Mouse (Mus musculus) heart, adult 2 months (tissue): ENCODE results near the gene Sobp. TPM values are rescaled to one million over a fixed set of nuclear protein-coding genes. Genes with fewer than 3 reads are reported as not detected.

Experiments used
- DNase-seq, 2 experiments: peaks; one replicate each; pipeline ENCODE4 v3.0.0; 2021
- H3K27ac ChIP-seq: fragments of 200-600 bp; 2 replicates; pipeline ENCODE4 v1.8.1; 2022
- H3K27me3 ChIP-seq: fragments of 200-500 bp; 2 replicates; pipeline ENCODE4 v1.6.1; 2012; ENCODE audit warnings: mild to moderate bottlenecking, low read length, inconsistent platforms, mixed read lengths; ENCODE audit not compliant: control insufficient read depth, insufficient read depth
- H3K36me3 ChIP-seq: fragments of 200-500 bp; 2 replicates; pipeline ENCODE4 v1.6.1; 2012; ENCODE audit warnings: low read length, inconsistent platforms; ENCODE audit not compliant: control insufficient read depth, insufficient read depth
- H3K4me1 ChIP-seq: fragments of 200-500 bp; 2 replicates; pipeline ENCODE4 v1.6.1; 2011; ENCODE audit warnings: low read length; ENCODE audit not compliant: control insufficient read depth, insufficient read depth
- H3K4me3 ChIP-seq: fragments of 200-600 bp; 2 replicates; pipeline ENCODE4 v1.8.1; 2022
- H3K79me2 ChIP-seq: fragments of 200-500 bp; replicated peaks from 2 replicates; pipeline ENCODE4 v1.6.1; 2012; ENCODE audit warnings: mild to moderate bottlenecking, inconsistent platforms, low read length, moderate library complexity, mixed read lengths; ENCODE audit not compliant: control insufficient read depth, insufficient read depth
- H3K9ac ChIP-seq: fragments of 200-500 bp; 2 replicates; pipeline ENCODE4 v1.6.1; 2012; ENCODE audit warnings: low read depth, mild to moderate bottlenecking, control low read depth, inconsistent platforms, low read length, mixed read lengths
- CTCF ChIP-seq: fragments of 200-600 bp; IDR thresholded peaks from 2 replicates; pipeline ENCODE4 v1.8.1; 2022; ENCODE audit warnings: antibody characterized with exemption, mild to moderate bottlenecking, moderate library complexity
- EP300 ChIP-seq: fragments of 200-500 bp; IDR thresholded peaks from 2 replicates; pipeline ENCODE4 v1.6.1; 2011; ENCODE audit warnings: low read depth, low read length, control low read depth; ENCODE audit not compliant: insufficient read depth
- POLR2A ChIP-seq: fragments of 200-500 bp; IDR thresholded peaks from 2 replicates; pipeline ENCODE4 v1.6.1; 2011; ENCODE audit warnings: mild to moderate bottlenecking, low read depth, low read length, control low read depth; ENCODE audit not compliant: insufficient read depth
- WGBS: fragments of 180-500 bp; shearing (Covaris S2); methylation state at CpG from one replicate; pipeline ENCODE4 v1.1.7; 2018; 5-methylcytosine and 5-hydroxymethylcytosine counted together
- intact Hi-C: fragments of 180-260 bp; cut with DNase I; formaldehyde crosslinking; loops from one replicate; pipeline ENCODE4 v1.15.1; 2025
- polyA plus RNA-seq: library from polyadenylated mRNA; depleted of rRNA; stranded (reverse); fragments of >200 nt; gene quantifications from 2 replicates; pipeline ENCODE4 v1.2.3, GENCODE M21; 2012; rRNA removed
- total RNA-seq, 2 experiments: library from RNA; stranded (reverse); gene quantifications; 2 replicates each; pipeline ENCODE4 v1.2.3; 2021

Gene Sobp
- total and polyA plus RNA-seq, 3 experiments, result 5.1 to 16.7 (median 16.5) TPM

DNA sequence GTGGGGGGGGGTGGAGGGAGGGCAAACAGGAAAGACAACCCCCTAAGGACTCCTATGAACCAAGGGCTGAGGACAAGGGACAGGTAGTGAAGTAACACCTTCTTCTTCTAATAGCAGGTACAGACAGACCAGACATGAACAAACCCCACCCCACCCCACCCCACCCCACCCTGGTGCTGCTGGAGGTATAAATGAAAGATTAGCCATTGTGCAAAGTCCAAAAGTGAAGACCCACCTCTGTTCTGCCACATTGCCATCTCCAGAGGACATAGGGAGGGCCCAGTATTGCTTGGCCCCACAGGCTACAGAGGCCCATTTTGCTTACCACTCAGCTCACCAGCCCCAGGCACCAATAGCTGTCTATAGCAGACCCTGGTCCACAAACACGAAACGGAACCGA is 219.1 kb downstream of the Sobp start:
- no peak for DNase-seq
- Histone ChIP-seq H3K4me1 (peaks cover 5% of the 10 kb centered on the region), H3K79me2 (no peaks in the 10 kb centered on the region), H3K36me3 (no peaks in the 10 kb centered on the region), H3K9ac (no peak overlapping the region), H3K27me3 (peaks cover 2% of the 10 kb centered on the region; the same call in 1 of the 2 replicates), H3K4me3 (no peak overlapping the region), H3K27ac (no peak overlapping the region)
- no peak for TF ChIP-seq POLR2A
- no peak for TF ChIP-seq CTCF
- no peak for TF ChIP-seq EP300
- intact Hi-C loops, result loop anchor here (5.0 kb wide), 1 partner anchor 37 kb away; no protein-coding TSS in a partner anchor
- 93% methylated on average over 3 of the region's 3 CpGs for WGBS

DNA sequence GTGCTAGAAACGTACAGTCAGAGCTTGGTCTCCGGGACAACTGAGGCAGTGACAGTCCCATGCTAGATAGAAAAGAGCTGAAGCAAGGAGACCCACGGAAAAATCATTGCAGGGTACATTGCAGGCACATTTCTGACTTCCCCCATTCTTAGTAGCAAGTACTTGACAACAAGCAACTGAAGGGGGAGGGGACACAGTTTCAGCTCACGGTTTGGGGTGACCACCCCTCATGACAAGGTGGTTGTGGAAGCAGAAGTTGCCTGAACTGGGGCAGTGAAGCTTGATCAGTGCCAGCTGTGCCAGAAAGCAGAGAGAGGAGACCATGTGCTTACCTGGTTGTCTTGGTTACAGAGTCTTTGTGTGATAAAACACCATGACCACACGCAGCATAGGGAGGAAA is 220.7 kb downstream of the Sobp start:
- H3K36me3 ChIP-seq, result no peaks in the 10 kb centered on the region
- no peak overlapping the region for H3K27ac ChIP-seq
- H3K27me3 ChIP-seq, result peaks cover 2% of the 10 kb centered on the region; the same call in 1 of the 2 replicates
- intact Hi-C loops, result no loop called here
- DNase-seq, result no peak
- TF ChIP-seq POLR2A (no peak), CTCF (no peak), EP300 (no peak)
- H3K4me3 ChIP-seq, result no peak overlapping the region
- no peak overlapping the region for H3K9ac ChIP-seq
- WGBS, result 75% methylated on average over 5 of the region's 5 CpGs
- H3K4me1 ChIP-seq, result peaks cover 7% of the 10 kb centered on the region
- H3K79me2 ChIP-seq, result no peaks in the 10 kb centered on the region

Other genes starting within 250 kb of the Sobp start
- gene 9030612E09Rik, start 174 bp upstream of the Sobp start, total RNA-seq, result 1 to 10 TPM; 2.2 to 2.5 TPM
- gene 9030612E09Rik, start 174 bp upstream of the Sobp start, polyA plus RNA-seq, result 3.5 and 5.8 TPM in 2 replicates
- 10 to 100 TPM; 31.1 to 33.7 TPM for gene Pdss2, start 47.0 kb upstream of the Sobp start, total RNA-seq
- gene Pdss2, start 47.0 kb upstream of the Sobp start, polyA plus RNA-seq, result 16.6 and 27.0 TPM in 2 replicates